Mouse (Mus musculus) bone marrow macrophage, adult 2 months (primary cell): ENCODE data around the gene Glrb. TPM values are rescaled to one million over a fixed set of nuclear protein-coding genes. Genes with fewer than 3 reads are reported as not detected.

Experiments used
- H3K27ac ChIP-seq: 2 replicates; pipeline ENCODE4 v1.5.1; 2012; ENCODE audit warnings: low read depth, low read length; ENCODE audit not compliant: insufficient read depth
- H3K4me1 ChIP-seq: 2 replicates; pipeline ENCODE4 v1.6.1; 2012; ENCODE audit warnings: low read length; ENCODE audit not compliant: control insufficient read depth, insufficient read depth
- H3K4me3 ChIP-seq: 2 replicates; pipeline ENCODE4 v1.5.1; 2012; ENCODE audit warnings: mild to moderate bottlenecking, low read length, moderate library complexity; ENCODE audit not compliant: insufficient read depth
- CTCF ChIP-seq: IDR thresholded peaks from 2 replicates; pipeline ENCODE4 v1.5.1; 2012; ENCODE audit warnings: low read depth, mild to moderate bottlenecking, low read length, moderate library complexity
- POLR2A ChIP-seq: IDR thresholded peaks from 2 replicates; pipeline ENCODE4 v1.6.1; 2012; ENCODE audit warnings: mild to moderate bottlenecking, low read depth, low read length, borderline replicate concordance
- polyA plus RNA-seq: library from polyadenylated mRNA; stranded (reverse); fragments of >200 nt; gene quantifications from 2 replicates; pipeline ENCODE4 v1.2.4, GENCODE M21; 2012; ENCODE audit not compliant: missing spikeins, insufficient read depth, insufficient read length

The Glrb gene
- polyA plus RNA-seq, 1 experiment = not detected

DNA sequence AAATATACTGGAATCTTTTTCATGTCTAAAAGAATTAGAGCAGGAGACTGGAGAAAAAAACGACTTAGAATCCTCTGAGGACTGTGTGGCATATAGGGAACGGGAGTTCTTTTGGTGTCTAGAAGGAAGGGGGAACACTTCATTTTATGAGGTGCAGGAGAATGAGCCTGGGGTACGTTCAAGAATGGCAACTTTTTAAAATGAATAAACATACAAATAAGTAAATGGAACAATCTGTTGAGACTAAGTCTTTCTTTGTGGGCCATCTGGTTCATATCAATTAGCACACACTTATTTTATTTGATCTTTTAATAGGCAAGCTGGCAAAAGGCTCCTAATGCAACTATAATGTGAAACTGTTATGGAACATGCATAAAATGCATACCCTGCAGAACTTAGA lies 75.9 kb downstream of the Glrb start:
- TF ChIP-seq POLR2A = no peak
- no peak for TF ChIP-seq CTCF
- Histone ChIP-seq H3K27ac (no peak overlapping the region), H3K4me1 (no peaks in the 10 kb centered on the region), H3K4me3 (no peak overlapping the region)

DNA sequence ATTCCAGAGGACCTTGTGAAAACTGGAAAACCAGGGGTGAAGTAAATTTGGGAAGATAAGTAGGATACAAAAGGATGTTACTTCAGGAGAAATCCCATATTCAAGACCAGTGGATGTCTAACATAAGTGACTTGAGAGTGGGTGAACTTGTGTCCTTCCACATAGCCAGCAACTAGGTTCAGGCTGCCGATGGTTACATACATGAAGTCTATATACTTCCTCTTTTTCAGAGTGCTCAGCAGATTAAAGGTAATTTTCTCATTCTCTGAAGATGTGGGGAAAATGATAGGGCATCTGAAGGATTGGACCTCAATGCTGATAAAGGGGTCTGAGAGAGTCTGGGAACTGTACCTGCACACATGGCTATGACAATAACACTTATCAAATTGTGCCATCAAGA lies 89.5 kb downstream of the Glrb start:
- TF ChIP-seq CTCF (no peak), POLR2A (no peak)
- Histone ChIP-seq H3K4me1 (no peaks in the 10 kb centered on the region), H3K27ac (no peak overlapping the region), H3K4me3 (no peak overlapping the region)

DNA sequence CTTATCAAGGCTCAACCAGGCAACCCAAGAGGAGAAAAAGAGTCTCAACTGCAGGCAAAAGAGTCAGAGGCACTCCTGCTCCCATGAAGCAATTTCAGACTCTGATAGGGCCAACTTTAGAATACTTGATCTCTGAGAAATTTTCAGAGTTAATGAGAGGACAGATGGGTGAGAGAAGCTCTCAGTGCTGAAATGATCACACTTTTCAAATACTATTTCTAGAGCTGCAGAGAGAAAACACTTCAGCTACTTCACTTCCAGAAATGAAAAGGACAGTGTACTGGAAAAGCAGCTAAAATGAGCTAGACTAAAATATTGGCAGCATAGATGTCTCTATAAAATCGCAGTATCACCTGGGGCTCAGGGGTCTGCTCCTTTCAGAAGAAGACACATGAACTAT lies 94.8 kb downstream of the Glrb start:
- no peak overlapping the region for H3K4me3 ChIP-seq
- H3K4me1 ChIP-seq = no peaks in the 10 kb centered on the region
- no peak for TF ChIP-seq CTCF
- TF ChIP-seq POLR2A = no peak
- H3K27ac ChIP-seq = no peak overlapping the region

DNA sequence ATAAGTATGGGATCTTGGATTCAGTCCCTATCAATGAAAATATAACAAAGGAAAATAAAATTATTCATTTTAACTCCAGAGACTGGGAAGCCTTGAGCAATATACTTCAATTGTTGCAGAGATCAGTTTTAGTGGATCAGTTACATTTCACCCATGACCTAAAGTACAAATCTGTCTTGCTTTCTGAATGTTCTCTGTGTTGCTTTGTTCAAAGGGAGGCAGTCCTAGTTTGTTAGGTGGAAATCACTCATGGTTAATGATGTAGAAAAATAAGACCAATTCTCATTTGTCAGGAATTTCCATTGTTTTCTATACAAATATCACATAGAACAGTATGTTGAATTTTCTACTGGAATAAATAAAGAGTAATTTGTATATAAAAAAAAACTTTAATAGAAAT lies 99.7 kb downstream of the Glrb start:
- Histone ChIP-seq H3K4me3 (no peak overlapping the region), H3K27ac (no peak overlapping the region), H3K4me1 (no peaks in the 10 kb centered on the region)
- TF ChIP-seq CTCF (no peak), POLR2A (no peak)

GRCm38 (mm10) chr3:80812237-80812636 lies 101.2 kb downstream of the Glrb start:
- TF ChIP-seq CTCF (no peak), POLR2A (no peak)
- H3K4me3 ChIP-seq = no peak overlapping the region
- no peak overlapping the region for H3K27ac ChIP-seq
- H3K4me1 ChIP-seq = no peaks in the 10 kb centered on the region

DNA sequence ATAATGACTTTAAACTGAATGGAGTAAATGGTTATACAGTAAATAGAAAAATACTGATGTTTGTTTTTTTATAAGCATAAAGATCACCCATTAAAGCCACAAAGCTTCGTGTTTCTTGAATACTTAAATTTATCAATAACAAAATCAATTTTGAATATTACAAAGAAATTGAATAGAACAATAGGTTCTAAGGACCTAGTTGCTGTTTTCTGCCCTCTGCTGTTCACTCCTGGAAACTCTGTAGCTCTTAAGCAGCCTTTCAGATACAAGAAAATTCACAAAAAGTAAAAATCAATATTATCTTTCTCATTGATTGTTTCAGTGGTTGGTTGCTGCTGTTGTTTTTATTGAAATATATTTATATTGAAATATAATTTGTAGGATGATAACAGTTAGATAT lies 108.1 kb downstream of the Glrb start:
- Histone ChIP-seq H3K27ac (no peak overlapping the region), H3K4me3 (no peak overlapping the region), H3K4me1 (no peaks in the 10 kb centered on the region)
- no peak for TF ChIP-seq CTCF
- TF ChIP-seq POLR2A = no peak

DNA sequence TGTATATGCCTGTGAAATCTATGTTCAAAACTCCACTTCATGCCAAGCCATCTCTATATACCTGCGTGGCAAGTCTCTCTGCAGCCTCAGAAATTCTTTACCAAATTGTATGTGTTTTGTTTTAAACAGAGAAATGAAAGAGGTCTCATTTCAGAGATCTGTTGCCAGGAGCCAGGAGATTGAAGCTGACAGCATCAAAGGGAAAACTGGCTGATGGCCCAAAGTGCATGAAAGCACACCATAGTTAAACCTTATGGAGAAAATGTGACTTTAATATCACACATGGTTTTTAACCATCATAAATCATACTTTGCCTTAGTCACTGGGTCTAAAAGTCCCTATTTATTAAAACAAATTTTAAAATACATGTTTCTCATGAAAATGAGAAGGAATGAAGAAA lies 109.6 kb downstream of the Glrb start:
- Histone ChIP-seq H3K4me1 (no peaks in the 10 kb centered on the region), H3K27ac (no peak overlapping the region), H3K4me3 (no peak overlapping the region)
- no peak for TF ChIP-seq POLR2A
- TF ChIP-seq CTCF = no peak

- no peak overlapping the region for H3K4me3 ChIP-seq
- no peaks in the 10 kb centered on the region for H3K4me1 ChIP-seq
- TF ChIP-seq CTCF = no peak
- no peak for TF ChIP-seq POLR2A
- no peak overlapping the region for H3K27ac ChIP-seq
Measured at GRCm38 (mm10) chr3:80803211-80803610, 110.2 kb downstream of the Glrb start.

DNA sequence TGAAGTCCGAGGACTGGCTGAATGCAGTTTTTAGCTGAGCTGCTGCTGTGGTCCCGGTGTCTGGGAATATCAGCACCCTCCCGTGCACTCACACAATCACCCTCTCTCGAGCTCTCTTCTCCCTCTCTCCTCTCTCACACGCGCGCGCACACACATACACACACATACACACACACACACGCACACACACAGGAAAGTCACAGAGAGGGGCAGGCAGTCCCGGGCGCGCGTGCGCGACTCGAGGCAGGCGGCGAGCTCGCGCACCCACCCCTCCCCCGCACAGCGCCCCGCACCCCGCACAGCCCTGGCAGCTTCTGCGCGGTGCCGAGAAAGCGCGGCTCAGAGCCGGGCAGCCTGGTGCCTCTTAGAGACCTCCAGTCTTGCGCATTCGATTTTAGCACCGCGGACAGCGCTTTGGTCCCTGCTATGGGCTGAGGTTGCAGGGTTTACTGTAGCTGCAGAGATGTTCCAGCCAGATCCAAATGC lies 110.8 kb downstream of the Glrb start, which contains the start of gene Gria2:
Gria2 (minus strand) TSS at position 240 of the 486 bp plus-strand sequence.
- TF ChIP-seq POLR2A (no peak), CTCF (no peak)
- no peaks in the 10 kb centered on the region for H3K4me1 ChIP-seq
- no peak within 1 kb of the TSS for H3K4me3 ChIP-seq
- no peak within 1 kb of the TSS for H3K27ac ChIP-seq

DNA sequence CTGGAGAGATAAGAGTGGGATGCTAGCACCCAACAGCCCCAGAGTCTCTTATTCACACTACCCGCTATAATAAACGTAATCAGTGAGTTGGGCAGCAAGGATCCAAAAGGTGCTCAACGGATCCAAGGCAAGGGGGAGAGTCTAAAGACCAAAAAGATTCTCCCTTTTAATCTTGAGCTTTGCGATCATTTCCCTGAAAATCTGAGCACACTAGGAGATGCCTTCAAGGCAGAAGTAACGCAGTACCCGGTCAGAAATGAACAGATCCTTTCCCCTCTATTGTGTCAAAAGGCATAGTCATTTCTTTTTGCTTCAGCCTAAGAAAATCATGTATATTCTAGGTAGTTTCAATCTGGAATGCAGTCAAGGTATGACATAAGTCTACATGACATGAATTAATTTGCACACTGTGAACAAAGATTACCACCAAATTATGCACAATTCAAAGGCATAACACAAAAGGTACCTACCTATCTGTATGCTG lies 111.6 kb downstream of the Glrb start:
- TF ChIP-seq CTCF (no peak), POLR2A (no peak)
- no peak overlapping the region for H3K27ac ChIP-seq
- H3K4me3 ChIP-seq = no peak overlapping the region
- no peaks in the 10 kb centered on the region for H3K4me1 ChIP-seq

DNA sequence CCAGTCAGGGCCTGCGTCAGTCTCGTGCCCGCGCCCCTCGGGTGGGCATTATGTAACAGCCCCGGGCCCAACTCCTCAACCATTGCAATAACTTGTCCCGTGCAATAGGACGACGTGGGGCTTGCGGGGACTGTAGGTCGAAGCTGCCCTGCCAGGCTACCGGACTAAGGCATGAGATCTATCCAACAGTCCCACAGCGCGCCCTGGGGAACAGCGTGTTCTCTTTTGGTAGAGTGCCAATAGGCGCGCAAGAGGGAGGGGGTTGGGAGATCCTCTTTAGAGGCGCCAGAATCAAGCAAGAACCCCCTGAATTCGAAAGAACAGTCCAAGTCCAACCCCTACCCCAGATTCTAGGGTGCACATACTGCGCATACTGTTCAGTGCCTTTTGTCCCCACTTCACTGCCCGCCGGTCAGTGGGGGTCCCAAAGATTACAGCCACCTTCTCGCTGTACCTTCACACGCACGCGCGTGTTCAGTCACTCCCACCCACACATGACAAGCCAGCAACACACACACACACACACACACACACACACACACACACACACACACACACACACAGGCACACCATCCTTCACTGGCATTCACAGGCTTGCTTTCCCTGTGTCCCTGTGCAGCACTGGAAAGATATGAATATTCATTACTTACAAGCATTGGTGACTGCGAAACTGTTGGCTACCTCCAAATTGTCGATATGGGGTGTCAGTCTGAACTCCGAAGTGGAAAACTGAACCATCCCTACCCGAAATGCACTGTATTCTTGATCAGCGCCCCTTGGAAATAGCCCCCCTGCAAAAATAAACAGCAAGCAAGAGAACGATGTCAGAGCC lies 112.2 kb downstream of the Glrb start:
- no peak overlapping the region for H3K27ac ChIP-seq
- no peaks in the 10 kb centered on the region for H3K4me1 ChIP-seq
- no peak overlapping the region for H3K4me3 ChIP-seq
- TF ChIP-seq CTCF (no peak), POLR2A (no peak)
